Mouse (Mus musculus): ENCODE data around the gene Trappc10.

The Trappc10 gene

DNA sequence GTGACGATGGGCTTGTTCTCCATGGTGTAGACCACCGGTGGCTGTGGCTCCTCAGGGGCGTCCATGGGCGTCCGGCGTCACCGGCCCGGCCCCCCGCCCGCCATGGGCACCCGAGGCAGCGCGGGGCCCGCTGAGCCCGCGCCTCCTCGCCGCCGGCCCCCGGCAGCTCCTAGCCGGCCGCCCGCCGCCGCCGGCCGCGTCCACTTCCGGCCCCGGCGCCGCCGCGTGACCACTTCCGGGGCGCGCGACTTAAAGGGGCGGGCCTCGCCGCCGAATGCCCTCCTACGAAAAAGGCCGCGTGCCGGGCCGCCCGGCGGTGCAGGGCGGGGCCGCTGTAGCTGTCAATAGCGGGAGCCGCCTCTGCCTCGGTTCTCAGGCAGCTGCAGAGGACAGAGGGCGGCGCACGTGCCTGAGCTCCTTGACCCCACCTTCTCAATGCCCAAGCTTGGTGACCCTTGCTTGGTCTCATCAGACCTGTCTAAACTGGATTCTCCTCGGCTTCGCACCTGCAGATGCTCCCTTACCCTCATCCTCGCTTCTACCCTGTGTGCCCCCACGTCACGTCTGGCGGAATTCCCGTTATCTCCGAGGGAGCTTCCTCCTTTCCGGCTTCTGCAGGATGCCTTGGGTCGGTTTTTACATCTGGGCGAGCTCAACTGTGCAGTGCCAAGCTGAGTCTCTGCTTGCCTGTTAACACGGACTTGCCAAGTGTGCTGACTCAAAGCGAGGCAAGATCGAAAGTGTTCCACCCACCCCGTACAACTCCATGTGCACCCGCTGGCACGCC, at the start of gene Trappc10:
Gene Trappc10 (minus strand): TSS at position 204 of the 787 bp plus-strand sequence.
- peak; percentile 90 to 91 for DNase-seq (ENCODE audit: low spot score in 2 of 2)

DNA sequence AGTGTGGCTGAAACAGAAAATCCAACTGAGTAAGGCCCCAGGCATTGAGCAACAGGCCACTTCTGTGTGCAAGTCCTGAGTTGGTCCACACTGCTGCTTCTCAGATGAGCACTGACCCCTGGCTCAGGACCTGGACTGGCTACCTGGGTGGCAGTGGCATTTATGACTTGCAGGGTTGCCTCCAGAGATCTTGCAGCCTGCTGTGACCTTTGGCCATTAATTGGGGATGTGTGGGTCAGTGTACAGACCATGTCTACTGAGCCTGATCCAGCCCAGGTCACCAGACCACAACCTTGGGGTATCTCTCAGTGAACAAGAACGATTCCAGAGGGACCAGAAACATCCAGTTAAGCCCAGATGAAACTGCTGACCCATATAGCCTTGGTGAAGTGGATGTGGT, 49.1 kb upstream of the Trappc10 start:
- no peak for DNase-seq (ENCODE audit: low spot score in 2 of 2)

DNA sequence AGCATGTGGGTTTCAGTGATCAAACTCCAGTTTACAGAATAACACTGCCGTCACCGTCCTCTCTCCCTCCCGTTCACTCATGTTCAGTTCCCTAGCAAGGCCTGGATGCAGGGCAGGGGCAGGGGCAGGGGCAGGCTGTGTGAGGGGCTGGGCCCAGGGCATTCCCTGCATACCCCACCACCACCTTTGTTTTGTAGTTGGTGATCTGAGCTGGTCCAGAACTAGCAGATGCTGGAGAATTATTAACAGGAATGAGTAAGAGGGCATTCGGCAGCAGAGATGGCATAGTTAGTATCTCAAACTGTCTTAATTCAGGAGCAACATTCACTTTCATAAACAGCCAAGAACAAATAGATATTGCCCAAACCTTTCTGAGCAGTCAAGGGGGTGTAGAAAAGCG, 47.9 kb upstream of the Trappc10 start:
- no peak for DNase-seq (ENCODE audit: low spot score in 2 of 2)

DNA sequence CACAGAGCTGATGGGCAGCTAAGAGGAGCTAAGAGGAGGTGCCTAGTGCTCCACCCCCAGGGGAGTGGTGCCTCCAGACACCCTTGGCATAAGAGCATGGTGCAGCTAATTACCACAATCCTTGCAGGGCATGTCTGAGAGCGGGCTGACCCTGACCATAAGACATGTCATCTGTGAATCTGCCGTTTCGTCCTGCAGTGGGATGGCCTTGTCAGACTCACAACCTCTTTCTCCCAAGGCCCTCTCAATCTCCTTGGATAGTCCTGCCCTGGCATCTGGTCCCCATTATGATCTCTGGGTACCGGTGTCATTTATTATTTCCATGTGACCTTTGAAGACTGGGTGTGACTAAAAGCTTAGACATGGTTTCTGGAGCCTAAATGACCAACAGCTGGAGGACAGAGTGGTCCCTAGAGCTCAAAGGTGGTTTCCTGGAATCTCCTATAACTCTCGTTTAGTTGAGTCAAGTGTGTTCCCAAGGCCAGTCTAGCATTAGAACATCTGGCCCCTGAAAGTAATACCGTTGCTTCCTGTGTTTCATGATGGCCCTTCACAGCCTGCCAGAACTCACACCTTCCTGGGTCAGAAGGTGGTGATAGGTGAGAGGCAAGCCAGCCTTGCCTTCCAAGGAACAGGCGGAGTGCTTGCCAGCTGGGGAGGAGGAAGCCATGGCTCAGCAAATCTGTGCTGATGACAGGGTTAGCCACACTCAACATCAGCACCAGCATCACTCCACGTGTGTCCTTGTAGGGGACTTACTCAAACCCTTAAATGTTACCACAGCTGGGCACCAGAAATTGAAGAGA, 46.5 kb upstream of the Trappc10 start:
- DNase-seq (ENCODE audit: low spot score in 2 of 2): no peak

DNA sequence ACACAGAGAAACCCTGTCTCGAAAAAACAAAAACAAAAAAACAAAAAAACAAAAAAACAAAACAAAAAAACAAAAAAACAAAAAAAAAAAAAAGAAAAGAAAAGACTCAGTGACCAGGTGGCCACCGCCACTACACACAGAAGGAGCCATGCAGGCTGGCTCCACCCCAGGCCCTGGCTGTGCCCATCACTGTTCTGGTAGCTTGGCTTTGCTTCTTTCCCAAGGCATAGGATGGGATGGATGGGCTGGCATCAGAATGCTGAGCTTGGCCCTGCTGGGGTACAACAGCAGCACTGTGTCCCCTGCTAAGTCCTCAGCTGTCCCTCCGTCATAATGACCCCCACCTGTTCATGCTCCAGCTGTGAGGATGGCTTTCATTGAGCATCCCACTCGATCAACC, 44.5 kb upstream of the Trappc10 start:
- no peak for DNase-seq (ENCODE audit: low spot score in 2 of 2)

DNA sequence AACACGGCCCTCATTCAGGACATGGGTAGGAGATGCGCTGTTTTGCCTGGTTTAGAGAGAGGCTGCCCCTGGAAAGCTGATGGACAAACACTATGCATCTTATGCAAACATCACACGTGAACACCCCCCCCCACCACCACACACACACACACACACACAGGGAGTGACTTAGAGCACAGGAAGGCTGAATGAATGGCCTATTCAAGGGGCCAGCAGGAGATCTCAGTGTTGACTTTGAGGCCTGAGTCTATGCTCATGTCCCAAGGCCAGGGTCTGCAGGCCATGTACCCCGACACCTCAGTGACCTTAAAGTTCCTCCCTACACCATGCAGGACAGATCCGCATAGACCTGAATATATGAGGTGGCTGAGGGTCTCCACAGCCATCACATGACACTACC, 43.7 kb upstream of the Trappc10 start:
- no peak for DNase-seq (ENCODE audit: low spot score in 2 of 2)

DNA sequence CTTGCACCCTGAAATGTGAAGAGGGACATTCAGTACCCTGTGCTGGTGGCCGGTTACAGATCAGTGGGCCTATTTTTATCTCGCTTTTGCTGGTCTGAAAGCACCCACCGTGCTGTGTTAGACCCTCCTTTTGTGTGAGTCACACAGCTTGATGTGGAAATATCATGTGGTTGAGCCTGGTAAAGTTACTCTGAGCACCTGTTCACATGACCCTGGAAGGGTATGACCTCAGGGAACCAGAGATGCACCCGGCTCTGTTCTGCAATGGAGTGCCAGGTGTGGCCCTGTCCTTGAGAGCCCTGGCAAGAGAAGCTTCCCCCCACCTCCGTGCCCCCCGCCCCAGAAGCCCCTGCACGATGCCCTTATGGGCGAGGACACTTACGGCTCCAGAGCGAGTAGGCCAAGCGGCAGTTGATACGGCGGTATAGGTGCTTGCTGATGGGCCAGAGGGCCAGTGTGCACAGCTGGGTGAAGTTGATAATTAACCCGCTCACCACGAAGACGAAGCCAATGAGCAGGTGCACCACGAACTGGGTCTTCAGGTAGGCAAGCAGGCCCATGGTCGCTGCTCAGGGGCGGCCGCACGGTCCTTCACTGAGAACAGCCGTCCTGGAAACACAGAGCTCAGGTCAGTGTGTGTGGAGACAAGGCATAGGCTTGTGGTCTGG, 43.2 kb upstream of the Trappc10 start:
- no peak for DNase-seq (ENCODE audit: low spot score in 2 of 2)

DNA sequence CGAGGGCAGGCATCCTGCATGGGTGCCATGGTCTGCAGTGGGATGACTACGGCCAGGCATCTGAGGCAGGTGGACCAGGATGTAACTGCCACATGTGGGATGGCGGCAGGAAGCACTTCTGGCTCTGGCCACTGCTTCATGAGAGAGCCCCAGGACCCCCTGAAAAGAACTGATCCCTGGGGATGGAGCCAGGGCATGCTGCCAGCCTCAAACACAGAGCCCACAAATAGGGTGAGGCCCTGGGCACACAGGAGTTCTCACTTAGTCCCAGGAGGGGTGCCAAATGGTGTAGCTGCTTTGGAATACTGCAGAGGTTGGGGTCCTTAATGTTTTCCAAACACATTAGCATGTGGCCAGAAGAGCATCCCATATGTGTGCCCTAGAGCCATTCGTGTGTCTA, 41.5 kb upstream of the Trappc10 start:
- peak; percentile 63 to 69 for DNase-seq (ENCODE audit: low spot score in 2 of 2)

DNA sequence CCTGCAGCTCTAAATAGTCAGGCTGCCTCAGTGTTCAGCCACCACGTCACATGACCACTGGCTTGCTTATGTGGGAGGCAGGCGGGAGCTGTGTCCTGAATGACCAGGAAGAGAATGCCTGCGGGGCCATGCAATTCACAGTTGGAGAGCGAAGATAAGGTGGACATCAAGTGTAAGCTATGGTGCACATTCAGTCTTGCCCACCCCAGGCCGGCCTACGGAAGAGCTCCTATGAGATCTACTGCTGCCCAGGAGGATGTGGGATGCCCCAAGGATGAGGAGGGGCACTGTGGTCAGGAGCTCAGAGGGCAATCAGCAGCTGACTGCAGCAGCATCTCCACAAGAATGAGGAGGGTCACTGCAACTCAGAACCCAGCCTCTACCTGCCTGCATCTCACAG, 41.0 kb upstream of the Trappc10 start:
- no peak for DNase-seq (ENCODE audit: low spot score in 2 of 2)

DNA sequence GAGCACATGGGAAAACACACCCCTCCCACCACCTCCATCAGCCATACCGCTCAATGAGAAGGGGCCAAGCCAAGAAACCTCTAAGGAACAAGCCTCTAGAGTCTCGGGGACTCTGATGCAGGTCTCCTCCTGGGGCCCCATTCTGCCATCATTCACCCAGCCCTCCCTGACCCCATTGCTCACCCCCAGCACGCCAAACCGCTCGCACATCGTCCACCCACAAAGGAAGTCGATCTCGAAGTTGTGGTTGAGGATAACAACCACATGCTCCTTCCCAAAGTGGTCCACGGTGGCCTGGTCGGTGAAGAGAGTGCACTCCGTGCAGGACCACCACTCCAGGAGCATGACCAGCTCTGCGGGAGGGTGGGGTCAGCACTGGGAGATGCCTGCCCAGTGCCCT, 40.4 kb upstream of the Trappc10 start:
- no peak for DNase-seq (ENCODE audit: low spot score in 2 of 2)

DNA sequence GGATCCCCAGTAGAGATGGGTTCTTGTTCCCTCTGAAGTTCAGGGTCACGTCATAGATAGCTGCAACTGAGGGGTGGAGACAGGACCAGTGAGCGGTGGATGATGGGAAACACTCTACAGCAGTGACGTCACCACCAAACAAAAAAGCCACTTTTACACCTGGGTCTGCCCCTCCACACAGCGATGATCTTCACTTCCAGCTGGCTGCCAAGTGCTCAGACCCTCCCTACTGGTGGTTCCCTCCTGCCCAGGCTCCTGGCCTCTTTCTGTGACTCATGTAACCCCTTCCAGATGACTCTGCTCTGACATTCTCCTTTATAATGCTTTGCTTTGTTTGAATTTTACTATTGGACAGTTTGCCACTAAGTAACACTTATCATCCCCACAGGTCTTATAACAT, 38.0 kb upstream of the Trappc10 start:
- no peak for DNase-seq (ENCODE audit: low spot score in 2 of 2)

DNA sequence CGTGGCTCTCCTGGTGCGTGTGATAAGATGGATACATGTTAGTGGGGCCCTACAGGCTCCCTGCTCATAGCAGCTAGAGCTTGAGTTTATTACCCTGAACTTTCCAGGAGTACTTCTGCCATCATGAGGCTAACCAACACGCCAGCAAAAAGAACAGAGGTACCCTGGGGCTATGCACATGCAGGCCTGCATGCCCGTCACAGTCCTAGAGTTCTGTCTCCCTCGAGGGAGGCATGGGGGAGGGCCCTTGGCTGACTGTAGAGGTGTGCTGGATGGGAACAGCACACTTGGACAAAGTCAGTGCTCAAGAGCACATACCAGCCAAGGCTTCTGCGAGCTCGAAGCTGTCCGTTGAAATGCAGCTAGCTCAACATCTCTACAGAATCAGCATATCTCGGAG, 36.0 kb upstream of the Trappc10 start:
- no peak for DNase-seq (ENCODE audit: low spot score in 2 of 2)

DNA sequence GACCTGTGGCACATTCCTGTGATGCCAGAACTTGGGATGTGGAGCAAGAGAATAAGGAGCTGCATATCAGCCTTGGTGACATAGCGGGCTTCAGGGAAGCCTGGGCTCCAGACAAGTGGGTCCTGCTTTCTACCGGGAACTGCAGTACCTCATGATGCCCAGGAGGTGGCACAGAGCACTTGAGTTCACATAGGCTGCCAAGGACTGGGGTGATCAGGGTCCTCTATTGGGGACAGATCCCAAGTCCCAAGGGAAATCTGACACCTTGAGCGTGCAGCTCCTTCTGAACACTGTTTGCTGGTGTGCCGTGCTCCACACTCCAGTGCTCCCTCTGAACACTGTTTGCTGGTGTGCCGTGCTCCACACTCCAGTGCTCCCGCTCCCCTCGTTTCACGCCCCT, 34.8 kb upstream of the Trappc10 start:
- DNase-seq (ENCODE audit: low spot score in 2 of 2): peak; percentile 73 to 79

DNA sequence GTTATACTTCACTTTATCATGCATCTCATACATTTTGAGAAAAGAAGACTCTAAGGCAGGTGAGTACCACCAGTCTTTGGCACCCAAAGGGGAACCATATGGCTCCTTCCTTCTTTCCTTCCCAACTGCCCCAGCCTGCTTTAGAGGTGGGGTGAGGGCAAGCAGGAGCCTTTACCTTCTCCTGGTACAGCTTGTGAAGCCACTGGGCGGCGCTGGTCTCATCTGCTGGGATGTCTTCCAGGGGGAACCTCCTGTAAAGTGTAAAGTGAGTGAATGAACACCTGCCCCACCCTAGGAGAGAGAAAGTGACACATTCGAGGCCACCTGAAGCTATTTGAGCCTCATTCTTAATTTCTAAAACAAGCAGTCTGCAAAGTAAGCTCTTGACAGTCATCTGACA, 33.4 kb upstream of the Trappc10 start:
- DNase-seq (ENCODE audit: low spot score in 2 of 2): no peak

DNA sequence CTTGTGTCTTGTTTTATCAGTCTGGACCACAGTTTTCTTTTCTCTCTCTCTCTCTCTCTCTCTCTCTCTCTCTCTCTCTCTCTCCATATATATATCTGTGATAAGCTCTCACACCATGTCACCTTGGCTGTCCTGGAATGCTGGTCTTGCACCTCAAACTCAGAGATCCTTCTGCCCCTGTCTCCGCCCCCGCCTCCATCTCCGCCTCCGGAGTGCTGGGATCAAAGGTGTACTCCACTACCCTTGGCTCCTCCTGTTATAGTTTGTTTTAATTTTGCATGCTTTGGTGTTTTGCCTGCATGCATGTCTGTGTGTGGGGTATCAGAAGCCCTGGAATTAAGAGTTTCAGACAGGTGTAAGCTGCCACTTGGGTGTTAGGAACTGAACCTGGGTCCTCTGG, 31.8 kb upstream of the Trappc10 start:
- DNase-seq (ENCODE audit: low spot score in 2 of 2): no peak

DNA sequence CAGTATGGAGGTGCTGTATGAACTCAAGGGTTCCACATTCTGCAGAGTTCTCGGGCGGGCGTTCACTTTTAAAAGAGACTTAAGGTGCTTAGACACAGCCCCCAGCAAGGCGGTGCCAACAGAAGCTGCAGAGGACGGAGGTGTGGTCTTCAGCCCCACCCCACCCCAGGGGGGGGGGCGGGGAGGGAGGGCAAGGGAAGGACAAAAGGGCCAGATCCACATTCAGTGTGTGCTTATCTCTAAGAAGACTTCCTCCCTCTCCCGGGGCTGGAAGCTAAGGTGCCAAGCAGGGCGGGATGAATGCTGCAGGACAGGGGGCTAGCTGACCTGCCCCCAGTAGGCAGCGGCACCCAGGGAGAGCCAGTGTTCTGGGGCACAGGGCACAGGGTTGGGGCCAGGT, 28.5 kb upstream of the Trappc10 start:
- no peak for DNase-seq (ENCODE audit: low spot score in 2 of 2)

DNA sequence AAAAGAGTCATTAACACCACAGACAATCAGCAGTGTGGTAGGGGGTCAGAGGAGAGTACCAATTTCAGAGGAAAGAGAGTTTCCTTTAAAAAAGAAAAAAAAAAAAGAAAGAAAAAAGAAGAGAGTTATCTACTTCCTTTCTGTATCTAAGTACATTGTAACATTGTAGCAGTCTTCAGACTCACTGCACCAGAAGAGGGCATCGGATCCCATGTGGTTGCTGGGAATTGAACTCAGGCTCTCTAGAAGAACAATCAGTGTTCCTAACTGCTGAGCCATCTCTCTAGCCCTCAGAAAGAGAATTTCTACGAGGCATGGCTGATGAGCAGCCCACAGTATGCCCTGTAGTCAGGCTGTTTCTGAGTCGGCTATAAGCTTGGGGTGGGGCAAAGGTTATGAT, 21.4 kb upstream of the Trappc10 start:
- DNase-seq (ENCODE audit: low spot score in 2 of 2): no peak

DNA sequence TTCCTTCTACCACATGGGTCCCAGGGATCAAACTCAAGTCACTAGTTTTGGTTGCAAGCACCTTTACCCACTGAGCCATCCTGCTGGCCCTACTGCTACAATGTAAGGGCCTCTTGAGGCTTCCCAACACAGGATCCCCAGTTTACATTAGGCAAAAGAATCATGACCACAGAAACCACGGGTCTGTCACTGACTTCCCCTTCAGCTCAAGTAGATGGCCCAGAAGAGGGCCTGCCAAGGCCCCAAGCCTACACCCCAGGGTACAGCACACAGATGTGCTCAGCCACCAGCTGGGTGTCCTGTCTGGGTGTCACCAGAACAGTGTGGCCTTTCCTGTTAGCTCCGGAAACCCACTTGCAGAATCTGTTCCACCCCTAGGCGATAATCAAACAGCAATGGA, 20.3 kb upstream of the Trappc10 start:
- DNase-seq (ENCODE audit: low spot score in 2 of 2): no peak

DNA sequence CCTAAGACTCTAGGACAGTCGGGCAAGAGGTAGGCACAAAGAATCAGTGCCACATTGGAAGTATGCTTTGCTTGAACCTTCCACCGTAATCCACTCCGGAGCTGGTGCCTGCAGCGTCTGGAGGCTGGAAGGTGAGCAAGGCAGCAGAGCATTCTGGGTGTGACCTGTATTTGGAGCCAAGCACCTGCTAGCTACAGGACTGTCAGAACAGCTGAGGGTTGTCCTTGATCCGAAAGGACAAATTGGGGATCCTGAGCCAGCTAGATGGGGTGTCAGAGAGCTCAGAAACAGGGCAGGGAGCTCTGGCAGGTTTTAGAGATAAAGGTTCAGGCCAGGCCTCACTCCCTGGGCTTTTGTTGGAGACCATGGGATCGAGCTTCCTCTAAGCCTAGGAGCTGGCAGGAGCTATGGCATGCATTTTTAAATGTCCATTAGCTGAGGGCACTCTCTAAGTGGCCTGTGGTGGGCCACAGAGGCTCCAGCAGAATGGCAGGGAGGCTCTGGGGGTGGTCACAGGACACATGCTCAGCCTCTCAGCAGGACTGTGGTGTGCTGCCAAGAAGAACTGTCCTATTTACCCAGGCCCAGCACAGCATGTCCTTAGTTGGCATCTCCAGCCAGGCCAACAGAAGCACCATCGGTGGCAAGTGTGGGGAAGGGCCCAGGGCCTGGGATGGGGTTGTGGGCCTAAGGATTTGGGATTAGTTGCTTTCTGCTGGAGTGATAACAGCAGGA, 16.6 kb upstream of the Trappc10 start:
- DNase-seq (ENCODE audit: low spot score in 2 of 2): no peak

DNA sequence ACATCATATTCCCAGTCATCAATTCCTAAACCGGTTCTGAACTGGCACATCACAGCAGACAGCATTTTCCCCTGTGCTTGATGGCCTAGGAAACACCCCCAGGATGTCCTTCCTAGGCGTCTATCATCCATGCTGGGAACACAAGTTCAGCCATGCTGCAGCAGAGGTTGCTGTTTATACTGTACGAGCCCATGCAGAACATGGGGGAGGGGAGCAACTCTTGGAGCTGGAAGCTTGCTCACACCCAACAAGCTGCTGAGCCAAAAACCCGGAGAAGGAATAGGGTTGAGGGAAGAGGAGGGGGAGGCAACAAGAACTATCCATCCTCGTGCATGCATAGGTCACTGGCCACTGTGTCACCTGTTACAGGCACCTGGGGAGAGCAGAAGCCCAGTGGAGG, 15.9 kb upstream of the Trappc10 start:
- DNase-seq (ENCODE audit: low spot score in 2 of 2): peak in 1 of 2 experiments; percentile 62

DNA sequence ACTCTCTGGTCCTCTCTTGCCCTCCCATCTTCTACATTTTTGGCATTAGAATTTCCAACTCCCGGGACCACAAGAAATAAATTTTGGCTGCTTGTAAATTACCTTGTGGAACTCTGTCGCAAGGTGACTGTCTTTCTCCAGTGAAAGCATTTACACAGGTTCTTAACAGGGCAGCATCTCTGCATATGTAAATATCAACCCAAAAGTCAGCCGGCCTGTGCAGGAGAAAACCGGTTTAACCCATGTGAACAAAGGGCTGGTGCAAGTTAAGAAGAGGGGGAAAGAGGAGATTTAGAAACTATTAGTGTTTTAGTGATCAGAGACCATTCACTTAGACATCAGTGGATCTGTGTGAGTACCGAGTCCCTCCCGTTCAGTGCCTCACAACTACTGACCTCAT, 15.3 kb upstream of the Trappc10 start:
- DNase-seq (ENCODE audit: low spot score in 2 of 2): no peak

DNA sequence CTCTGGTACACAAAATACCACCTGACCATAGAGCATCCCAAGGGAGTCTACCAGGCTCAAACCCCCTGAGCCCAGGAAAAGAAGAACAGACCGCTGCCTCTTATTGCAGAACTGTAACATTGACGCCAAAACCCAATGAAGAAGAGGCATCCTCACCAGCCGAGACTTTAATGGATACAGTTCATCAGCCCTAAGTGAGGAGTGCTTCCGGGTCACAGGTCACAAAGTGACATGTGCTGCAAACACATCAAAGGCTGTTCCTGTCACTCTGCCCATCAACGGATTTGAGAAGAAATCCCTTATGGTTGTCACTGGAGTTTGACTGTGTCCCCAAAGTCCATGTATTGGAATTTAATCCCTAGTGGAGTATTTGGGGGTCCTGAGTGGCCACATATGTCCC, 14.8 kb upstream of the Trappc10 start:
- no peak for DNase-seq (ENCODE audit: low spot score in 2 of 2)

Measured in right cerebral cortex, postnatal 10 days (tissue).